Mouse (Mus musculus): Measurements from ENCODE around the gene Def6.
A peak's percentile ranks its signal among the peaks of the same experiment; 100 is the strongest.

Gene Def6

DNA sequence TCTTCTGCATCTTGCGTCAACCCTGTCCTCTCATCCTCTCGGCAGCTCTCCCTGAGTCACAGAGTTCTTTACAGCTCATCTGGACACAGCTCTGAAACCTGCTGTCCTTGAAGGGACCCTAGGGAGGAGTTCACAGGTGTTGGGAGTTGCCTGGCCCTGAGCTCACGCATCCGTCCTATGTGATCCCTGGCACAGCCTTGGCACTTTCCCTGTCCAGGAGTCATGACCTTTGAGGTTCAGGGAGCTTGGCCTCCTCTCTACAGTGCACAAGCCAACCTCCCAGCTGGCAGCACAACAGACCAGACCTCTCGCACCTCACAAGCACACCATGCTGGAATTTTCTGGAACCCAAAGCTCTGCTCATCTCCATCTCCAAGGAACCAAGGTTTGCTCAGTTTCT is 33.3 kb downstream of the Def6 start:
- no peak for DNase-seq (ENCODE audit: low read depth, low spot score)

- no peak for DNase-seq (ENCODE audit: low read depth, low spot score)
Measured at GRCm38 (mm10) chr17:28242296-28242695, 34.7 kb downstream of the Def6 start.

GRCm38 (mm10) chr17:28244214-28244613 is 36.6 kb downstream of the Def6 start:
- DNase-seq (ENCODE audit: low read depth, low spot score) = no peak

DNA sequence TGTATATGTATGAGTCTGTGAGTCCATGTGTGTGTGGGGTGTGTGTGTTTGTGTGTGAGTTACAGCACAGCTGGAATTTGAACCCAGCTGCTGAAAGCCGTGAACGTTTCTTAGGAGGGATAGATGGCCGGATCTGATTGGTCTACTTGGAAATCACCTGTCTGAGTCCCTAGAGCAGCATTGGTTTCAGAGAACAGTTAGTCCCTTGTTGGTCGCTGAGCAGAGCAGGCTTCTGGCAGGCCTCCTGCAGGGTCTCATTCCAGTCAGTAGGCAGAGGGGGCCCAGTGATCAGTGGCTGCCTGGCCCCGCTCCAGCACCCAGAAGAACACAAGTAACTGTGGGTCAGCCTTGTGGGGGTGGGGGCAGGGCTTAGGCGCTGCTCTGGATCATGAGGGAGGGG is 37.1 kb downstream of the Def6 start:
- DNase-seq (ENCODE audit: low read depth, low spot score) = peak; percentile 62

GRCm38 (mm10) chr17:28246640-28247039 is 39.1 kb downstream of the Def6 start:
- DNase-seq (ENCODE audit: low read depth, low spot score) = no peak

GRCm38 (mm10) chr17:28247613-28248012 is 40.0 kb downstream of the Def6 start:
- peak; percentile 58 for DNase-seq (ENCODE audit: low read depth, low spot score)

- no peak for DNase-seq (ENCODE audit: low read depth, low spot score)
Measured at GRCm38 (mm10) chr17:28249062-28249461, 41.5 kb downstream of the Def6 start.

GRCm38 (mm10) chr17:28251579-28252280 is 44.2 kb downstream of the Def6 start:
- no peak for DNase-seq (ENCODE audit: low read depth, low spot score)

DNA sequence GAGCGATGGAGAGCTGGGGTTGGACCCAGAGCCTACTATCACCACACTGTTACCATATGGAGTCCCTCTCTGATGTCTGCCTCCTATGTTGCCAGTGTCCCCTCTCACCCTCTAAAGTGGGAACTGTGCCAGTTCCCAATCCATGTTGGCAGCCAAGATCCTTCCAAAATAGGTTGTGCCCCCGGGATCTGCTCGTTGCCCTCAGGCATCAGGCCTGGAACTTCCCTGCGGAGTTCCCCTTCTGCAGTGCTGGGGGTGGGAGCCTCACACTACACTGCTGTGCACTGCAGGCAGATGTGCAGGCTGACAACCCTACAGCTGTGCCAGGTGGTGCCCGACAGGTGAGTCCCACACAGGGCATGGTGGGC is 44.7 kb downstream of the Def6 start:
- DNase-seq (ENCODE audit: low read depth, low spot score) = no peak

- no peak for DNase-seq (ENCODE audit: low read depth, low spot score)
Measured at GRCm38 (mm10) chr17:28253216-28253615, 45.6 kb downstream of the Def6 start.

- no peak for DNase-seq (ENCODE audit: low read depth, low spot score)
Measured at GRCm38 (mm10) chr17:28254804-28255203, 47.2 kb downstream of the Def6 start.

DNA sequence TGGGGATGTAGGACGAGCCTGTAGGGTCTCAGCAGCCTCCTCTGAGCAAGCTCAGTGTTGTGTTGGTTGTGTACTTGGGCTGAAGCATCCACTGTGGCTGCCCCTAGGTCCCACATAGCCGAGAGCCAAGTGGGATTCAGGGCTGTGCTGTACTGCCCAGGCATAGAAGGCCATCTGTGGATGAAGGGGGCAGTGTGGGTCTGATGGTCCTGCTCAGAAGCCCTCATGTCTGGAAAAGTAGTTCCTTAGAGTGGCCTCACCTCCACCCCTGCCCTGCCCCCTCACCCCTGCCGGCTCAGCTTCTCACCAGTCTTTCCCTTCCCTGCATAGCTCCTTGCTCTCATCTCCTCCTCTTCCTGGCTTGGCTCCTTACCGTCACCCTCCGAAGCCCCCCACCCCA is 48.1 kb downstream of the Def6 start:
- DNase-seq (ENCODE audit: low read depth, low spot score) = no peak

GRCm38 (mm10) chr17:28256651-28257328 is 49.2 kb downstream of the Def6 start:
- no peak for DNase-seq (ENCODE audit: low read depth, low spot score)

DNA sequence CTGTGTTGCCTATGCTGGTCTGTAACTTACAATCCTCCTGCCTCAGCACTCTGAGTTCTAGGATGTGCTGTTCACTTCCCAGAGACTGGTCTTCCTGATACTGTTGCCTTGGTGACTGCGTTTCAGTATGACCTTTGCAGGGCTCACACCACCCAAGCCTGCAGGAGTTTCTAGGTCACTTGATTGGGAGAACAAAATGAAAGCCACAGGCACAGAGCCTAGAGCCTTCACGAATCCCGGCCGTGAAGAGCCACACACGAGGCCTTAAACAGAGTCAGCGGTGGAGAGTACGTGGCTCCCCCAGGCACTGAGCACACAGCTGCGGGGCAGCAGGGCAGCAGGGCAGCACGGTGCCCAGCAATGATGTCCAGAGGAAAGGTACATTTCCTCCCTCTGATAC is 50.7 kb downstream of the Def6 start:
- DNase-seq (ENCODE audit: low read depth, low spot score) = no peak

DNA sequence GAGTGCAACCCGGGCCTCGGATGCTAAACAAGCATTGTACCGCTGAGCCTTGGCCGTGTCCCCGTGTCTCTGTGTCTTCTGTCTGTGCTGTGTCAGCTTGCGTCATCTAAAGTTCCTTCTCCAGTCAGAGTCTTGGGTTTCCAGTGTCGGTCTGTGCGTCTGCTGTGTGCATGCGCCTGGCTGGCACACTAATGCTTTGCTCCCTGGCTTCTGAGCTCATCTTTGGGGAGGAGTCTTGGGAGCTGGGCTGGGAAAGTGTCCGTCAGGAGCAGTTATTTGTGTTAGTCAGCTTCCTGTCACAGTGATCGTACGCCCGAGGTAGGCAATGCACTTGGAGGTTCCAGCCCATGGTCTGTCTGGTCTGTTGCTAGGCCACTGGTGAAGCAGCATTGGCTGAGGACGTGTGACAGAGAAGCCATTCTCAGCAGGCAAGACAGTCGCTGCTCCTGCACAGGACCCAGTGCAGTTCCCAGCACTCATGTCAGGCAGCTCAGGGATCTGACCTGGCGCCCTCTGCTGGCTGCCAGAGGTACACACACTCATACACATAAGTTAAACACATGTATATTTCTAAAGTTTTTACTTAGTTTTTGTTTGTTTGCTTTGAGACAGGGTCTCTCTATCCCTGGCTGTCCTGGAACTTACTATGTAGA is 52.4 kb downstream of the Def6 start:
- DNase-seq (ENCODE audit: low read depth, low spot score) = no peak

DNA sequence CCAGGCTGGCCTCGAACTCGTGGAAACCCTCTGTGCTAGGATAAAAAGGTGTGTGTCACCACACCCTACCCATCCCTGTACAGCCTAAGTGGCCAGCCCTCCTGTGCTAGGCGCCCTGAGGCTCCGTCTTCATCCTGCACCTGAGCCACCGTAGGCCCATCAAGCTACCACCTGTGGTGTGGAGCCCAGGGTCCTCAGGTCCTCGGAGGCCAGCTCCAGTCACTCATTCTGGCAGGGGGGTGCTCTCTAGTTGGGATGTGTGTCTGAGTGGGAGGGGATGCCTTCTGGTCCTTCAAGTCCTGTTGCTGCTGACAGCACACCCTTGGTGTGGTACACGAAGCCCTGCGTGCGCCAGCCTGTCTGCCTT is 52.9 kb downstream of the Def6 start:
- DNase-seq (ENCODE audit: low read depth, low spot score) = no peak

- no peak for DNase-seq (ENCODE audit: low read depth, low spot score)
Measured at GRCm38 (mm10) chr17:28261795-28262194, 54.2 kb downstream of the Def6 start.

DNA sequence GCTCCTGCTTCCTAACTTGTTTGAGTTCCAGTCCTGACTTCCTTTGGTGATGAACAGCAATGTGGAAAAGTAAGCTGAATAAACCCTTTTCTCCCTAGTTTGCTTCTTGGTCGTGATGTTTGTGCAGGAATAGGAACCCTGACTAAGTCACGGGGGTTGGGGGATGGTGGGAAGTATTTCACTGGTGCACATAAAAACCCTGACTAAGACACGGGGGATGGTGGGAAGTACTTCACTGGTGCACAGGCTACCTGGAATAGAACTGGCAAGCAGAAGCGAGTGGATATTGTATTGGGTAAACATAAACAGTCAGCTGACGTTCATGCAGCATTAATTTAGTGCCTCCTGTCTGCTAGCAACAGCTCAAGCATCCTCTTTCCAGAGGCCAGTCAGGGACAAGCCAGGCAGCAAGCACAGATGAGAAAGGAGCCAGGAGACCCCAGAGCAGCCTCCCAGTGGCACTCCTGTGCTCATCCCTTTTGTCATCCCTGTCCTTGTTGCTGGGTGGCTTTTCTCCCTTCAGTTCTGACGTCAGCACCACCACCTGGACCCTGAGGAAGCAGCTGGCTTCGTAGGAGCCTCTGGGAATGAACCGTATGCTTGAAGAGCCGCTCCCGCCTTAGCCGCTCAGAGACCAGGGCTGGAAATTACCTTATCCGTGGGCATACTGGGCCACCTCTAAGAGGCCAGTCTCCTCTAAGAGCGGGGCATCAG is 55.8 kb downstream of the Def6 start:
- DNase-seq (ENCODE audit: low read depth, low spot score) = no peak

GRCm38 (mm10) chr17:28267251-28267650 is 59.7 kb downstream of the Def6 start:
- DNase-seq (ENCODE audit: low read depth, low spot score) = no peak

DNA sequence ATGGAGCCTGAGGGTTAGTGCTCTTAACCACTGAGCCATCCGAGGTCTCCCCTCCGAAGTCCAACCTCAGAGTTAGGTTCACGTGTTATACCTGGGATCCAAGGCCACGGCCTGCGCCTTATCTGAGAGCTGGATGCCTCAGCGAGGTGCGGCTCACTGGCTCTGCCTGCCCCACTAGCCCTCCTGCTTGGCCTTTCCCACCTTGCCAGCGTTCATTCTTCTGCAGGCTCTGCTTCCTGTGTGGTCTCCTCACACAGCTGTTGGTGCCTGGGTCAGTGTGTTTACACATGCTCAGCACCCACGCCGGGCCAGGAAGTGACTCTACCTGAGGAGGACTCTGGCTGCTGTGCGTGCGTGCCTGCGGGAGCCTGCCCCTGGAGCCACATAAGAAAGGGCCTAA is 62.6 kb downstream of the Def6 start:
- DNase-seq (ENCODE audit: low read depth, low spot score) = no peak

GRCm38 (mm10) chr17:28271537-28272266 is 64.1 kb downstream of the Def6 start:
- no peak for DNase-seq (ENCODE audit: low read depth, low spot score)

DNA sequence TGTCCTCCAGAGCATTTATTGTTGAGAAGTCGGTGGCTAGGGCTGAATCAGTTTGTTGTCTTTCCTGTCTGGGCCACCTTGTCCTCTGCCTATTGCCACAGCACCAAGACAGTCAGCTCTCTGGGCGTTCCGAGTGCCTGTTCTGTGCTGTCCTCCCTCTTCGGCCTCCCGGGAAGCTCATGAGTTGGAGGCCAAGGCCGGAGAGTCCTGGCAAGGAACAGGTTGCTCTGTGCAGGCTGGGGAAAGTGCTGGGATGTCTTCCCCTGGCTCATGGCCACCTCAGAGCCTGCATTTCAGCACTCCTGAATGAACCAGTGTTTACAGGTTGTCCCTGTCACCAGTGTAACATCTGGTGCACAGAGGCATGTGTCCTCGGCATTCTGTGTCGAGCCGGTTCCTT is 64.7 kb downstream of the Def6 start:
- no peak for DNase-seq (ENCODE audit: low read depth, low spot score)
